ENCODE assay signal across 23 mouse cellular contexts in genomic region chr1:133317149-133317548, GRCm38 (mm10). TPM values are rescaled to one million over a fixed set of nuclear protein-coding genes. Genes with fewer than 3 reads are reported as not detected.
DNase-seq lines count a peak whose midpoint lies in the region; ATAC-seq and TF ChIP-seq lines count a peak whose summit lies in the region.
"Had no signal": no experiment of that assay in that cellular context is flagged by ENCODE, and none has a peak within 500 bp of the region (broad histone marks: within the 10 kb centered on the region; RNA-seq: fewer than 3 reads in every experiment).

No protein-coding gene starts in this region.

- no peak overlapping the region for H3K4me3 ChIP-seq in forebrain, postnatal 0 days (ENCODE audit: low read depth, low read length)
- no peak overlapping the region for H3K4me3 ChIP-seq in forebrain, embryonic 13.5 days
- no peak overlapping the region for H3K4me3 ChIP-seq in left cerebral cortex, adult 2 months
- H3K4me3 ChIP-seq: embryonic facial prominence, embryonic 13.5 days; hindbrain, embryonic 13.5 days; myocyte; stomach, embryonic 15.5 days had no signal

- no peak overlapping the region for H3K27ac ChIP-seq in forebrain, postnatal 0 days (ENCODE audit: low read depth, low read length)
- no peak overlapping the region for H3K27ac ChIP-seq in forebrain, embryonic 13.5 days
- H3K27ac ChIP-seq in left cerebral cortex, adult 2 months = no peak overlapping the region
- H3K27ac ChIP-seq: embryonic facial prominence, embryonic 13.5 days; hindbrain, embryonic 13.5 days; stomach, embryonic 15.5 days had no signal

- no peak overlapping the region for H3K9ac ChIP-seq in forebrain, postnatal 0 days
- H3K9ac ChIP-seq in forebrain, embryonic 13.5 days = no peak overlapping the region
- H3K9ac ChIP-seq: embryonic facial prominence, embryonic 13.5 days; hindbrain, embryonic 13.5 days; stomach, embryonic 15.5 days had no signal

- no peak overlapping the region for H3K4me2 ChIP-seq in forebrain, postnatal 0 days (ENCODE audit: low read depth)
- H3K4me2 ChIP-seq in forebrain, embryonic 13.5 days = no peak overlapping the region
- H3K4me2 ChIP-seq: embryonic facial prominence, embryonic 13.5 days; hindbrain, embryonic 13.5 days; stomach, embryonic 15.5 days had no signal

- H3K36me3 ChIP-seq in forebrain, postnatal 0 days (ENCODE audit: insufficient read depth) = no peaks in the 10 kb centered on the region
- H3K36me3 ChIP-seq in forebrain, embryonic 13.5 days (ENCODE audit: poor library complexity, severe bottlenecking) = no peaks in the 10 kb centered on the region
- H3K36me3 ChIP-seq: embryonic facial prominence, embryonic 13.5 days; hindbrain, embryonic 13.5 days; stomach, embryonic 15.5 days had no signal

- H3K27me3 ChIP-seq in forebrain, postnatal 0 days (ENCODE audit: insufficient read depth, low read length) = no peaks in the 10 kb centered on the region
- H3K27me3 ChIP-seq in forebrain, embryonic 13.5 days = no peaks in the 10 kb centered on the region
- H3K27me3 ChIP-seq: embryonic facial prominence, embryonic 13.5 days; hindbrain, embryonic 13.5 days; stomach, embryonic 15.5 days had no signal

- WGBS in forebrain, postnatal 0 days = 79% methylated on average over 1 of the region's 1 CpGs
- WGBS in forebrain, embryonic 13.5 days = 81% methylated on average over 1 of the region's 1 CpGs

- peaks cover 5% of the 10 kb centered on the region for H3K4me1 ChIP-seq in forebrain, postnatal 0 days (ENCODE audit: insufficient read depth)
- peaks cover 7% of the 10 kb centered on the region for H3K4me1 ChIP-seq in forebrain, embryonic 13.5 days

- intact Hi-C loops in left cerebral cortex, adult 2 months (cut with DNase I) = no loop called here
- intact Hi-C loops in left cerebral cortex, postnatal 25 days (cut with DNase I) = no loop called here

- DNase-seq in forebrain, postnatal 0 days = peak; percentile 18
- DNase-seq in left cerebral cortex, adult 2 months (ENCODE audit: extremely low spot score in 1 of 2, low spot score in 2 of 2) = no peak
- DNase-seq in left cerebral cortex, postnatal 25 days (ENCODE audit: low spot score in 2 of 2) = no peak
- DNase-seq in 3T3-L1 (ENCODE audit: low read depth, low spot score) (peak; percentile 21), R1 (ENCODE audit: low read depth, low spot score) (peak; percentile 55), adipocyte (ENCODE audit: low spot score) (no peak)
- DNase-seq in B cell, adult 2 months = no peak
- DNase-seq: cerebellum, adult 11 months; kidney, adult 18-20 months; thymus, postnatal 25 days had no signal

- ATAC-seq in forebrain, postnatal 0 days = no peak
- ATAC-seq in forebrain, embryonic 13.5 days = no peak

- H3K9me3 ChIP-seq in forebrain, postnatal 0 days (ENCODE audit: low read length) = no peaks in the 10 kb centered on the region
- H3K9me3 ChIP-seq in forebrain, embryonic 13.5 days (replicated peaks) = peaks cover 9% of the 10 kb centered on the region
- H3K9me3 ChIP-seq: embryonic facial prominence, embryonic 13.5 days; hindbrain, embryonic 13.5 days; stomach, embryonic 15.5 days had no signal

- peak; percentile 58 for TF ChIP-seq CTCF in forebrain, postnatal 0 days (IDR thresholded peaks at IDR 0.05; ENCODE audit: low read depth)
- TF ChIP-seq CTCF in left cerebral cortex, adult 2 months (IDR thresholded peaks at IDR 0.05) = peak; percentile 51

RNA-seq across cellular contexts. Expression of gene Kiss1, which starts 4.5 kb away (rescaled TPM):
- total RNA-seq in forebrain, postnatal 0 days (2014; rRNA removed) = not detected in 2 replicates
- polyA plus RNA-seq in forebrain, postnatal 0 days (2015; fragmentation: Nextera tagmentation; extraction: Ambion mirVana) = not detected in 2 replicates
- not detected in 2 replicates for polyA plus RNA-seq in forebrain, embryonic 13.5 days (2015; fragmentation: Nextera tagmentation; extraction: Ambion mirVana)
- 1 to 10 TPM in 1 of 2 experiments, not detected in 1; 1.6 TPM for total RNA-seq in left cerebral cortex, adult 2 months (2021)
- 1 to 10 TPM in 1 of 2 experiments, not detected in 1; 1.8 TPM for total RNA-seq in left cerebral cortex, postnatal 25 days (2021)
- total RNA-seq: adrenal gland, postnatal 4 days; common myeloid progenitor, adult 5-6 weeks; gastrocnemius, postnatal 4 days had no signal
- polyA plus RNA-seq: embryonic facial prominence, embryonic 13.5 days; heart, embryonic 14.5 days; large intestine, adult 2 months; limb, embryonic 11.5 days; liver, embryonic 16.5 days; myocyte; stomach, embryonic 15.5 days had no signal

RNA-seq across cellular contexts. Expression of gene Golt1a, which starts 7.5 kb away (rescaled TPM):
- 0.15 and 0.29 TPM in 2 replicates for total RNA-seq in forebrain, postnatal 0 days (2014; rRNA removed)
- polyA plus RNA-seq in forebrain, postnatal 0 days (2015; fragmentation: Nextera tagmentation; extraction: Ambion mirVana) = 0.19 TPM in 1 of 2 replicates, not detected in the other
- polyA plus RNA-seq in forebrain, embryonic 13.5 days (2015; fragmentation: Nextera tagmentation; extraction: Ambion mirVana) = not detected in 2 replicates
- under 1 TPM; 0.37 to 0.72 TPM for total RNA-seq in left cerebral cortex, adult 2 months (2021)
- total RNA-seq in left cerebral cortex, postnatal 25 days (2021) = 1 to 10 TPM; 1.0 to 1.3 TPM
- total RNA-seq: common myeloid progenitor, adult 5-6 weeks; gastrocnemius, postnatal 4 days had no signal
- polyA plus RNA-seq: embryonic facial prominence, embryonic 13.5 days; heart, embryonic 14.5 days; hindbrain, embryonic 13.5 days; limb, embryonic 11.5 days; myocyte had no signal

RNA-seq across cellular contexts. Expression of gene Ren1, which starts 33.2 kb away (rescaled TPM):
- total RNA-seq in forebrain, postnatal 0 days (2014; rRNA removed) = 0.14 and 0.15 TPM in 2 replicates
- polyA plus RNA-seq in forebrain, postnatal 0 days (2015; fragmentation: Nextera tagmentation; extraction: Ambion mirVana) = 0.12 and 0.88 TPM in 2 replicates
- polyA plus RNA-seq in forebrain, embryonic 13.5 days (2015; fragmentation: Nextera tagmentation; extraction: Ambion mirVana) = not detected in 2 replicates
- total RNA-seq in left cerebral cortex, adult 2 months (2021) = not detected
- total RNA-seq in left cerebral cortex, postnatal 25 days (2021) = not detected
- total RNA-seq: common myeloid progenitor, adult 5-6 weeks; gastrocnemius, postnatal 4 days had no signal
- polyA plus RNA-seq: frontal cortex, adult 2 months; heart, embryonic 14.5 days; limb, embryonic 11.5 days; myocyte had no signal

RNA-seq across cellular contexts. Expression of gene Etnk2, which starts 46.2 kb away (rescaled TPM):
- 15.5 and 25.3 TPM in 2 replicates for total RNA-seq in forebrain, postnatal 0 days (2014; rRNA removed)
- polyA plus RNA-seq in forebrain, postnatal 0 days (2015; fragmentation: Nextera tagmentation; extraction: Ambion mirVana) = 10.3 and 17.6 TPM in 2 replicates
- polyA plus RNA-seq in forebrain, embryonic 13.5 days (2015; fragmentation: Nextera tagmentation; extraction: Ambion mirVana) = 2.9 TPM in 2 replicates
- 10 to 100 TPM; 12.4 to 14.6 TPM for total RNA-seq in left cerebral cortex, adult 2 months (2021)
- 1 to 10 TPM; 8.0 to 8.1 TPM for total RNA-seq in left cerebral cortex, postnatal 25 days (2021)
- total RNA-seq: common myeloid progenitor, adult 5-6 weeks had no signal

Comparison
In these comparisons a context has a peak if more than half of its experiments do, and no peak if none do; other contexts are left out.
1. DNase-seq: peak in forebrain, postnatal 0 days (single experiment), 3T3-L1 (single experiment) and R1 (single experiment); none in left cerebral cortex, adult 2 months (0 of 2), left cerebral cortex, postnatal 25 days (0 of 2), adipocyte (single experiment) and B cell, adult 2 months (0 of 2).